Mouse (Mus musculus) heart, postnatal 0 days (tissue): ENCODE measurements at regions not wholly inside any gene's neighbourhood (a gene's known extent, or its start where the extent isn't known, plus 50 kb on each side); places are given as distances from the start of the nearest gene placed in this dataset.

Source experiments
- CTCF ChIP-seq: IDR thresholded peaks from 2 replicates; pipeline ENCODE4 v1.5.1; 2016; ENCODE audit warnings: antibody characterized with exemption, control low read depth, low read depth
- EP300 ChIP-seq: IDR thresholded peaks from 2 replicates; pipeline ENCODE4 v1.6.1; 2016; ENCODE audit warnings: antibody characterized with exemption, low read depth

- TF ChIP-seq CTCF, result no peak
- TF ChIP-seq EP300, result no peak
These were observed 1382.3 kb downstream of the Gsdmc2 start for GRCm38 (mm10) chr15:62462698-62463097.
